Mouse (Mus musculus) kidney, embryonic 15.5 days (tissue): ENCODE data around the gene Rnft2. TPM values are rescaled to one million over a fixed set of nuclear protein-coding genes. Genes with fewer than 3 reads are reported as not detected.
A peak's percentile ranks its signal among the peaks of the same experiment; 100 is the strongest.

Source experiments
- ATAC-seq: fragments of 200-750 bp; cut with Nextera tagmentation; replicated peaks from 2 replicates; pipeline ENCODE4 v1.8.0; 2017; ENCODE audit warnings: moderate TSS enrichment; ENCODE audit not compliant: low FRiP score
- H3K27ac ChIP-seq: fragments of 300-500 bp; sonication (generic); 2 replicates; pipeline ENCODE4 v1.5.1; 2015; ENCODE audit warnings: mild to moderate bottlenecking, inconsistent platforms
- H3K27me3 ChIP-seq: fragments of 300-500 bp; sonication (generic); 2 replicates; pipeline ENCODE4 v1.6.1; 2015; ENCODE audit warnings: inconsistent platforms
- H3K36me3 ChIP-seq: fragments of 300-500 bp; sonication (generic); 2 replicates; pipeline ENCODE4 v1.6.1; 2015; ENCODE audit warnings: inconsistent platforms
- H3K4me1 ChIP-seq: fragments of 300-500 bp; sonication (generic); 2 replicates; pipeline ENCODE4 v1.6.1; 2015; ENCODE audit warnings: inconsistent platforms
- H3K4me2 ChIP-seq: fragments of 300-500 bp; sonication (generic); 2 replicates; pipeline ENCODE4 v1.6.1; 2015; ENCODE audit warnings: moderate library complexity, mild to moderate bottlenecking, inconsistent platforms
- H3K4me3 ChIP-seq: fragments of 300-500 bp; sonication (generic); replicated peaks from 2 replicates; pipeline ENCODE4 v1.5.1; 2015; ENCODE audit warnings: mild to moderate bottlenecking, inconsistent platforms
- H3K9ac ChIP-seq: fragments of 300-500 bp; sonication (generic); 2 replicates; pipeline ENCODE4 v1.6.1; 2015; ENCODE audit warnings: mild to moderate bottlenecking, inconsistent platforms
- H3K9me3 ChIP-seq: fragments of 300-500 bp; sonication (generic); replicated peaks from 2 replicates; pipeline ENCODE4 v1.6.1; 2016; ENCODE audit warnings: inconsistent platforms
- WGBS: fragments of 180-500 bp; shearing (Covaris S2); methylation state at CpG from one replicate; pipeline ENCODE4 v1.1.7; 2015; ENCODE audit warnings: mixed read lengths; 5-methylcytosine and 5-hydroxymethylcytosine counted together
- polyA plus RNA-seq: library from polyadenylated mRNA; unstranded; fragments of >200 nt; fragmentation: Nextera tagmentation; extraction: Ambion mirVana; gene quantifications from 2 replicates; pipeline ENCODE4 v1.2.1, GENCODE M21; 2015

Gene Rnft2
- polyA plus RNA-seq, 1 experiment from 2014 or later, result 3.5 TPM

GRCm38 (mm10) chr5:118197421-118197820 is 47.5 kb downstream of the Rnft2 start:
- WGBS, result 81% methylated on average over 13 of the region's 13 CpGs
- Histone ChIP-seq H3K27me3 (peaks cover 20% of the 10 kb centered on the region; the same call in 1 of the 2 replicates), H3K9me3 (no peaks in the 10 kb centered on the region), H3K36me3 (no peaks in the 10 kb centered on the region), H3K4me1 (no peaks in the 10 kb centered on the region), H3K4me3 (no peak overlapping the region), H3K9ac (no peak overlapping the region), H3K4me2 (no peak overlapping the region), H3K27ac (no peak overlapping the region)
- ATAC-seq, result no peak

- H3K36me3 ChIP-seq, result no peaks in the 10 kb centered on the region
- H3K27ac ChIP-seq, result no peak overlapping the region
- H3K4me1 ChIP-seq, result 0 out of 2 replicates have a peak, but pooled peaks cover 3% of the 10 kb centered on the region
- no peak overlapping the region for H3K4me3 ChIP-seq
- H3K9ac ChIP-seq, result no peak overlapping the region
- no peak overlapping the region for H3K4me2 ChIP-seq
- no peak for ATAC-seq
- H3K27me3 ChIP-seq, result peaks cover 51% of the 10 kb centered on the region
- H3K9me3 ChIP-seq, result no peaks in the 10 kb centered on the region
- 23% methylated on average over 18 of the region's 18 CpGs for WGBS
Measured at GRCm38 (mm10) chr5:118192221-118192620, 52.7 kb downstream of the Rnft2 start.

- Histone ChIP-seq H3K4me3 (no peak overlapping the region), H3K27me3 (peaks cover 51% of the 10 kb centered on the region), H3K4me2 (no peak overlapping the region), H3K4me1 (0 out of 2 replicates have a peak, but pooled peaks cover 3% of the 10 kb centered on the region), H3K27ac (no peak overlapping the region), H3K9ac (no peak overlapping the region), H3K36me3 (no peaks in the 10 kb centered on the region), H3K9me3 (no peaks in the 10 kb centered on the region)
- 79% methylated on average over 9 of the region's 9 CpGs for WGBS
- no peak for ATAC-seq
Measured at GRCm38 (mm10) chr5:118190491-118190890, 54.4 kb downstream of the Rnft2 start.

GRCm38 (mm10) chr5:118188356-118188755 is 56.6 kb downstream of the Rnft2 start:
- no peak for ATAC-seq
- peaks cover 48% of the 10 kb centered on the region for H3K27me3 ChIP-seq
- no peaks in the 10 kb centered on the region for H3K36me3 ChIP-seq
- H3K4me3 ChIP-seq, result no peak overlapping the region
- H3K27ac ChIP-seq, result no peak overlapping the region
- H3K9me3 ChIP-seq, result no peaks in the 10 kb centered on the region
- no peak overlapping the region for H3K9ac ChIP-seq
- WGBS, result 54% methylated on average over 6 of the region's 6 CpGs
- H3K4me2 ChIP-seq, result no peak overlapping the region
- 0 out of 2 replicates have a peak, but pooled peaks cover 3% of the 10 kb centered on the region for H3K4me1 ChIP-seq

GRCm38 (mm10) chr5:118186903-118187633 is 57.8 kb downstream of the Rnft2 start:
- Histone ChIP-seq H3K27me3 (peaks cover 38% of the 10 kb centered on the region), H3K9me3 (no peaks in the 10 kb centered on the region), H3K4me2 (no peak overlapping the region), H3K9ac (no peak overlapping the region), H3K4me1 (0 out of 2 replicates have a peak, but pooled peaks cover 1% of the 10 kb centered on the region), H3K27ac (no peak overlapping the region), H3K36me3 (no peaks in the 10 kb centered on the region), H3K4me3 (no peak overlapping the region)
- WGBS, result 84% methylated on average over 9 of the region's 9 CpGs
- no peak for ATAC-seq

- no peak overlapping the region for H3K27ac ChIP-seq
- H3K9ac ChIP-seq, result no peak overlapping the region
- no peak for ATAC-seq
- peaks cover 42% of the 10 kb centered on the region for H3K27me3 ChIP-seq
- H3K4me3 ChIP-seq, result no peak overlapping the region
- peaks cover 6% of the 10 kb centered on the region for H3K4me1 ChIP-seq
- no peak overlapping the region for H3K4me2 ChIP-seq
- WGBS, result 75% methylated on average over 7 of the region's 7 CpGs
- peaks cover 4% of the 10 kb centered on the region; the same call in 1 of the 2 replicates for H3K9me3 ChIP-seq
- H3K36me3 ChIP-seq, result no peaks in the 10 kb centered on the region
Measured at GRCm38 (mm10) chr5:118177640-118178039, 67.3 kb downstream of the Rnft2 start.

- Histone ChIP-seq H3K9me3 (peaks cover 4% of the 10 kb centered on the region; the same call in 1 of the 2 replicates), H3K9ac (no peak overlapping the region), H3K4me2 (peak overlapping the region; percentile 59; the same call in 1 of the 2 replicates), H3K27me3 (peaks cover 66% of the 10 kb centered on the region), H3K4me3 (no peak overlapping the region), H3K36me3 (no peaks in the 10 kb centered on the region), H3K27ac (no peak overlapping the region), H3K4me1 (peaks cover 23% of the 10 kb centered on the region)
- no peak for ATAC-seq
- 28% methylated on average over 2 of the region's 2 CpGs for WGBS
Measured at GRCm38 (mm10) chr5:118175137-118175536, 69.8 kb downstream of the Rnft2 start.

- H3K9ac ChIP-seq, result 0 out of 2 replicates have a peak overlapping the region, but pooled peaks have one; percentile 14
- peak overlapping the region; percentile 59 for H3K4me2 ChIP-seq
- WGBS, result 1% methylated on average over 22 of the region's 22 CpGs
- H3K9me3 ChIP-seq, result peaks cover 4% of the 10 kb centered on the region; the same call in 1 of the 2 replicates
- peaks cover 30% of the 10 kb centered on the region for H3K4me1 ChIP-seq
- H3K36me3 ChIP-seq, result no peaks in the 10 kb centered on the region
- H3K27ac ChIP-seq, result no peak overlapping the region
- peaks cover 68% of the 10 kb centered on the region for H3K27me3 ChIP-seq
- no peak for ATAC-seq
- peak overlapping the region; percentile 34 for H3K4me3 ChIP-seq
Measured at GRCm38 (mm10) chr5:118174310-118175009, 70.5 kb downstream of the Rnft2 start.

GRCm38 (mm10) chr5:118172078-118172723 is 72.7 kb downstream of the Rnft2 start:
- H3K9ac ChIP-seq, result no peak overlapping the region
- H3K36me3 ChIP-seq, result no peaks in the 10 kb centered on the region
- peaks cover 4% of the 10 kb centered on the region; the same call in 1 of the 2 replicates for H3K9me3 ChIP-seq
- no peak for ATAC-seq
- peaks cover 34% of the 10 kb centered on the region for H3K4me1 ChIP-seq
- peak overlapping the region; percentile 39 for H3K4me3 ChIP-seq
- H3K27ac ChIP-seq, result no peak overlapping the region
- peaks cover 91% of the 10 kb centered on the region for H3K27me3 ChIP-seq
- 2% methylated on average over 27 of the region's 27 CpGs for WGBS
- peak overlapping the region; percentile 64 for H3K4me2 ChIP-seq

- 0% methylated on average over 34 of the region's 36 CpGs for WGBS
- Histone ChIP-seq H3K4me3 (peak overlapping the region; percentile 39), H3K4me1 (peaks cover 34% of the 10 kb centered on the region), H3K27ac (no peak overlapping the region), H3K9me3 (peaks cover 4% of the 10 kb centered on the region; the same call in 1 of the 2 replicates), H3K4me2 (peak overlapping the region; percentile 64), H3K9ac (no peak overlapping the region), H3K36me3 (no peaks in the 10 kb centered on the region), H3K27me3 (peaks cover 92% of the 10 kb centered on the region)
- ATAC-seq, result no peak
Measured at GRCm38 (mm10) chr5:118171665-118172064, 73.3 kb downstream of the Rnft2 start.

GRCm38 (mm10) chr5:118170888-118171529 is 73.9 kb downstream of the Rnft2 start:
- Histone ChIP-seq H3K27ac (no peak overlapping the region), H3K36me3 (no peaks in the 10 kb centered on the region), H3K27me3 (peaks cover 94% of the 10 kb centered on the region), H3K4me2 (peak overlapping the region; percentile 64), H3K4me3 (peak overlapping the region; percentile 39), H3K9ac (no peak overlapping the region), H3K4me1 (peaks cover 34% of the 10 kb centered on the region), H3K9me3 (peaks cover 4% of the 10 kb centered on the region; the same call in 1 of the 2 replicates)
- WGBS, result under 1% methylated on average over 25 of the region's 25 CpGs
- ATAC-seq, result no peak
